Mouse (Mus musculus) gastrocnemius, postnatal 14 days (tissue): ENCODE measurements around the gene Kcnb1. TPM values are rescaled to one million over a fixed set of nuclear protein-coding genes. Genes with fewer than 3 reads are reported as not detected.

Source experiments
- DNase-seq: peaks from one replicate; pipeline ENCODE4 v3.0.0; 2021; ENCODE audit warnings: mixed read lengths
- intact Hi-C: fragments of 180-260 bp; cut with DNase I; formaldehyde crosslinking; loops from one replicate; pipeline ENCODE4 v1.15.1; 2025; ENCODE audit warnings: low total_unique reads
- total RNA-seq, 2 experiments: library from RNA; stranded (reverse); gene quantifications; 2 replicates each; pipeline ENCODE4 v1.2.3; 2021

Kcnb1 gene
- total RNA-seq, 2 experiments from 2014 or later = 21.2 to 23.8 TPM

- intact Hi-C loops = no loop called here
- no peak for DNase-seq
Measured at GRCm38 (mm10) chr2:167053127-167053844, 136.7 kb downstream of the Kcnb1 start.

DNA sequence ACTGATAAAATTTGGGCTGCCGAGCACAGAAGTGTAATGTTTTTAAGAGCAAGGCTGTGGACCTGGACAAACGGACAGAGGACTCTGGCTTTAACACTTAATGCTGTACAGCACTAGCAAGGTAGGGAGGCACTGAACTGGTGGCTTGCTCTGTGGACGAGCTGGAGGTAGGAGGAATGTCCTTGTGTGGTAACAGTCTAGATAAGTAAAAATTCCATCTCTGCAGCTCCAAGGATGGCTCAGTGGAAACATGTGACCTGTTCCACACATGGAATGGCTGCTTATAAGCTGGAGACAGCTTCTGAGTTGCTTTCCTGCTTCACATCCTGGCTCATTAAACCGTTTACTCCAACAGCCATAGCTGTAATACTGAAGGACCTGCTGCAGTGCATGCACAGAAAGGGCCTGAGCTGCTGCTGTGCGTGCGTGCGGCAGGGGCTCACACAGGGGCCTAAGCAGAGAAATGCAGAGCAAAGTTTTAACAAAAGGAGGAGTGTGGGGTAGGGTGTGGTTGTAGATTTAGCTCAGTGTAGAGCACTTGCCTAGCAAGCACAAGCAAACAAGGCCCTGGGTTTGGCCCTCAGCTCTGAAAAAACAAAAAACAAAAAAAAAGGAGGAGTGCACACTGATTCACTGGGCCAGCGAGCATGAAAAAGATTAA lies 141.1 kb downstream of the Kcnb1 start:
- intact Hi-C loops = no loop called here
- DNase-seq = no peak

DNA sequence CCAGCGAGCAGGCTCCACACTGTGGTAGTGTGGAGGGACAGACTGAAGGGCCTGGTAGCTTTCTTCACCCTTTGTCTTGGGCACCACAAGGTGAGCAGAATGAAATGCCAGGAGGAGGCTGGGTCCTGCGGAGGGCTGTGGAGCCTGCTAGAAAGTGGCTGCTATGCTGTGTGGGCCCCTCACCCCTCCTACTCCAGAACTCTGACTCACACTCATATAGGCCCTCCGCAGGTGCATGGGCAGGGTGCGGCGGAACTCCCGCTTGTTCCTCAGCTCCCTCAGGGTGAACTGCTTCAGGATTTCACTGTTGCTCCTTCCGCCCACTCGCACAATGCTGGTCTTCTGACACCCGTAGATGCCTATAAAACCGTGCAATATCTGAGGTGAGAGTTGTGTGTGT lies 141.7 kb downstream of the Kcnb1 start:
- intact Hi-C loops = no loop called here
- DNase-seq = no peak

Other genes starting within 250 kb of the Kcnb1 start
- gene Stau1, start 193.9 kb downstream of the Kcnb1 start, total RNA-seq = 10 to 100 TPM; 40.0 to 41.7 TPM
- 1 to 10 TPM; 6.8 to 8.0 TPM for gene Ddx27, start 175.0 kb downstream of the Kcnb1 start, total RNA-seq
- 10 to 100 TPM; 14.5 to 14.8 TPM for gene Znfx1, start 127.1 kb downstream of the Kcnb1 start, total RNA-seq
- gene Ptgis, start 50.4 kb upstream of the Kcnb1 start, total RNA-seq = 10 to 100 TPM in 1 of 2 experiments, 1 to 10 TPM in 1; 8.0 to 11.1 TPM
- gene B4galt5, start 159.0 kb upstream of the Kcnb1 start, total RNA-seq = 10 to 100 TPM; 15.0 to 17.6 TPM
- 10 to 100 TPM; 24.5 to 24.6 TPM for gene Slc9a8, start 231.6 kb upstream of the Kcnb1 start, total RNA-seq